Mouse (Mus musculus): ENCODE measurements around the gene Tmem88. TPM values are rescaled to one million over a fixed set of nuclear protein-coding genes. Genes with fewer than 3 reads are reported as not detected.
A peak's percentile ranks its signal among the peaks of the same experiment; 100 is the strongest.

Tmem88 gene
- total and polyA plus RNA-seq, 3 experiments = 0.16 to 0.25 TPM; not detected in 1

DNA sequence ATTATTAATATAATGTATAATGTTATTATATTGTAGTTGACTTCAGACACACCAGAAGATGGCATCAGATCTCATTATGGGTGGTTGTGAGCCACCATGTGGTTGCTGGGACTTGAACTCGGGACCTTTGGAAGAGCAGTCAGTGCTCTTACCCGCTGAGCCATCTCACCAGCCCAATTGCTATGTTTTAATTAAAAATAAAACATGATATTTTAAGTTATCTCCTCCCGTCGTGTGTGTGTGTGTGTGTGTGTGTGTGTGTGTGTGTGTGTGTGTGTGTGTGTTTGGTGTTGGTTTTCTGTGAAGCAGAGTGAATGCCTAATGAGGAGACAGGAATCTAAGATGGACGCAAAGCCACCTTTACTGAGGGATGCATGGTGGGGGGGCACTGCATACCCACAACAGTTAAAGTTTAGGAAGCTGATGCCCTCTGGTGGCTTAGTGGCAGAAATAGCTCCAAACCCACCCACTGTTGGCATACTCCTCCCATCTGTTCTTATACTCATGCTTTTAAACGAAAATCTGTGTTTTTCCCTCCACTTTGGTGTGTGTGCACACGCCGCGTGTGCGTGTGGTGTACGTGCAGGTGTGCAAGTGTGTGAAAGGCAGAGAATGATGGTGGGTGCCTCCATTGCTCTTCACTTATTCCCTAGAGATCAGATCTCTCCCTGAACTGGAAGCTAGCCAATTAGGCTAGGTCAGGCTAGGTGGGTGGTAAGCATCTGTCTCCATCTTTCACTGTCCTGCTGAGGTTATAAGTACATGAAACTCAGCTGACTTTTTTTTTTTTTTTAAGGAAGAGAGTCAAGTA lies 34.0 kb upstream of the Tmem88 start:
- H3K4me1 ChIP-seq (ENCODE audit: control insufficient read depth in 1 of 2, insufficient read depth in 2 of 2) = peaks cover 6 to 18% of the 10 kb centered on the region in 2 experiments
- in situ Hi-C loops (cut with MboI; ENCODE audit: low pct_ligation_motif_present, low pct_unique_long_range_greater_than_20kb, low sequenced_read_pairs) = loop anchor here (5.0 kb wide), 1 partner anchor 35 kb away; the partner anchor contains the start of genes Cyb5d1, Naa38 and Tmem88
- no peak overlapping the region for H3K9ac ChIP-seq (ENCODE audit: insufficient read depth, low read depth)
- peak overlapping the region; percentile 32; the same call in 1 of the 2 replicates for H3K4me2 ChIP-seq (ENCODE audit: insufficient read depth, low read depth, poor library complexity, severe bottlenecking)
- no peaks in the 10 kb centered on the region for H3K9me3 ChIP-seq (replicated peaks; ENCODE audit: low read length)
- H3K27me3 ChIP-seq (replicated peaks) = peaks cover 50% of the 10 kb centered on the region
- no peak overlapping the region for H3K4me3 ChIP-seq (replicated peaks in 1 of 3; ENCODE audit: low read depth in 2 of 3, low read length in 2 of 3, poor library complexity in 1 of 3)
- no peaks in the 10 kb centered on the region for H3K79me2 ChIP-seq (replicated peaks; ENCODE audit: control insufficient read depth, extremely low read depth, insufficient read depth, poor library complexity, severe bottlenecking)
- peak; percentile 89 for DNase-seq (ENCODE audit: extremely low read depth)
- H3K27ac ChIP-seq (ENCODE audit: insufficient read depth, low read depth) = no peak overlapping the region
- H3K36me3 ChIP-seq (replicated peaks in 1 of 2; ENCODE audit: control insufficient read depth in 1 of 2, insufficient read depth in 1 of 2, low read length in 1 of 2) = no peaks in the 10 kb centered on the region
- peak; percentile 51; the same call in 1 of the 2 replicates for TF ChIP-seq NELFE (IDR thresholded peaks at IDR 0.05; ENCODE audit: low read depth, low read length)
- TF ChIP-seq E2F4 (IDR thresholded peaks at IDR 0.05; ENCODE audit: insufficient replicate concordance, low read depth, low read length) = no peak
- TF ChIP-seq TBP (conservative IDR thresholded peaks at IDR 0.05; ENCODE audit: low read depth, low read length) = no peak
- no peak for TF ChIP-seq USF2 (conservative IDR thresholded peaks at IDR 0.05; ENCODE audit: low read depth, low read length)
- TF ChIP-seq MAFK (IDR thresholded peaks at IDR 0.05; ENCODE audit: insufficient replicate concordance, low read length) = no peak
- no peak for TF ChIP-seq PAX5 (IDR thresholded peaks at IDR 0.05; ENCODE audit: low read length)
- TF ChIP-seq UBTF (IDR thresholded peaks at IDR 0.05; ENCODE audit: low read depth, low read length) = no peak
- TF ChIP-seq ZC3H11A (IDR thresholded peaks at IDR 0.05; ENCODE audit: low read depth, low read length) = peak; percentile 96
- no peak for TF ChIP-seq EP300 (IDR thresholded peaks at IDR 0.05; ENCODE audit: low read length)
- peak; percentile 94 for TF ChIP-seq MAZ (IDR thresholded peaks at IDR 0.05; ENCODE audit: low read depth, low read length)
- TF ChIP-seq TCF12 (IDR thresholded peaks at IDR 0.05; ENCODE audit: low read depth, low read length) = no peak
- no peak; the same call in 1 of the 2 replicates for TF ChIP-seq MXI1 (IDR thresholded peaks at IDR 0.05; ENCODE audit: low read depth, low read length)
- peak; percentile 91 for TF ChIP-seq MYC (IDR thresholded peaks at IDR 0.05; ENCODE audit: low read depth, low read length)
- TF ChIP-seq JUND (conservative IDR thresholded peaks at IDR 0.05; ENCODE audit: low read depth, low read length) = 0 out of 2 replicates have a peak, but pooled peaks have one; percentile 42
- TF ChIP-seq IRF4 (IDR thresholded peaks at IDR 0.05; ENCODE audit: low read depth, low read length) = peak; percentile 56; the same call in 1 of the 2 replicates
- peak; percentile 57; the same call in 1 of the 2 replicates for TF ChIP-seq MAX (IDR thresholded peaks at IDR 0.05; ENCODE audit: low read length)
- peak; percentile 53; the same call in 1 of the 2 replicates for TF ChIP-seq MEF2A (IDR thresholded peaks at IDR 0.05; ENCODE audit: borderline replicate concordance, low read depth, low read length)
- no peak for TF ChIP-seq USF1 (IDR thresholded peaks at IDR 0.05; ENCODE audit: low read depth, low read length)
- TF ChIP-seq RCOR1 (conservative IDR thresholded peaks at IDR 0.05; ENCODE audit: low read depth, low read length) = 0 out of 2 replicates have a peak, but pooled peaks have one; percentile 8
- TF ChIP-seq ZNF384 (IDR thresholded peaks at IDR 0.05; ENCODE audit: low read depth, low read length) = no peak
- TF ChIP-seq CTCF (conservative IDR thresholded peaks at IDR 0.05 in 1 of 2, IDR thresholded peaks at IDR 0.05 in 1 of 2; ENCODE audit: low read depth in 2 of 2, low read length in 2 of 2) = peak; percentile 57 to 97
- peak; percentile 75; the same call in 1 of the 2 replicates for TF ChIP-seq SIN3A (IDR thresholded peaks at IDR 0.05; ENCODE audit: low read length)
- no peak for TF ChIP-seq POLR2A (IDR thresholded peaks at IDR 0.05; ENCODE audit: low read depth, low read length)
- no peak for TF ChIP-seq CHD1 (IDR thresholded peaks at IDR 0.05; ENCODE audit: low read depth, low read length)
- TF ChIP-seq ZKSCAN1 (IDR thresholded peaks at IDR 0.05; ENCODE audit: borderline replicate concordance, low read depth, low read length) = no peak
- TF ChIP-seq JUN (IDR thresholded peaks at IDR 0.05; ENCODE audit: insufficient read depth, low read depth, low read length) = no peak
- no peak for TF ChIP-seq GABPA (IDR thresholded peaks at IDR 0.05; ENCODE audit: insufficient replicate concordance, low read depth, low read length)
- peak; percentile 57 for TF ChIP-seq NRF1 (IDR thresholded peaks at IDR 0.05; ENCODE audit: low read depth, low read length)
- TF ChIP-seq ETS1 (conservative IDR thresholded peaks at IDR 0.05; ENCODE audit: low read depth, low read length) = no peak
- 0 out of 2 replicates have a peak, but pooled peaks have one; percentile 40 for TF ChIP-seq HCFC1 (IDR thresholded peaks at IDR 0.05; ENCODE audit: low read depth, low read length)
- peak; percentile 100 for TF ChIP-seq SMC3 (IDR thresholded peaks at IDR 0.05; ENCODE audit: low read depth, low read length)
- TF ChIP-seq RAD21 (IDR thresholded peaks at IDR 0.05; ENCODE audit: low read depth, low read length) = peak; percentile 95
- peak; percentile 16; the same call in 1 of the 2 replicates for TF ChIP-seq ELF1 (IDR thresholded peaks at IDR 0.05; ENCODE audit: low read depth, low read length)
- TF ChIP-seq BHLHE40 (IDR thresholded peaks at IDR 0.05; ENCODE audit: low read depth, low read length) = no peak
- no peak for TF ChIP-seq POLR2AphosphoS2 (IDR thresholded peaks at IDR 0.05; ENCODE audit: low read depth, low read length)
- TF ChIP-seq ZMIZ1 (IDR thresholded peaks at IDR 0.05; ENCODE audit: low read depth, low read length) = no peak
- TF ChIP-seq KAT2A (IDR thresholded peaks at IDR 0.05; ENCODE audit: insufficient replicate concordance, low read length) = no peak
- TF ChIP-seq CHD2 (IDR thresholded peaks at IDR 0.05; ENCODE audit: low read length) = no peak
- dilution Hi-C loops (cut with MboI; ENCODE audit: extremely low pct_ligation_motif_present, extremely low pct_unique_long_range_greater_than_20kb, low sequenced_read_pairs) = no loop called here

All from CH12.LX (cell line).